Mouse (Mus musculus) gastrocnemius, postnatal 4 days (tissue): Measurements from ENCODE around the gene Ralgps1. TPM values are rescaled to one million over a fixed set of nuclear protein-coding genes. Genes with fewer than 3 reads are reported as not detected.
A peak's percentile ranks its signal among the peaks of the same experiment; 100 is the strongest.

Experiments used
- DNase-seq, 2 experiments: peaks; one replicate each; pipeline ENCODE4 v3.0.0; 2021 to 2022; ENCODE audit warnings: low spot score in 2 of 2, mixed read lengths in 2 of 2
- total RNA-seq, 2 experiments: library from RNA; stranded (reverse); gene quantifications; 2 replicates each; pipeline ENCODE4 v1.2.3; 2021

Gene Ralgps1
- total RNA-seq, 2 experiments from 2014 or later = 5.5 to 5.8 TPM

- DNase-seq = no peak
These were observed 82.4 kb downstream of the Ralgps1 start for GRCm38 (mm10) chr2:33288837-33289236.

- DNase-seq = no peak
These were observed 87.6 kb downstream of the Ralgps1 start for GRCm38 (mm10) chr2:33283674-33284073.

GRCm38 (mm10) chr2:33282877-33283276 lies 88.4 kb downstream of the Ralgps1 start:
- peak; percentile 51 to 80 for DNase-seq

- no peak for DNase-seq
These were observed 89.5 kb downstream of the Ralgps1 start for GRCm38 (mm10) chr2:33281807-33282206.

- DNase-seq = no peak
These were observed 90.8 kb downstream of the Ralgps1 start for GRCm38 (mm10) chr2:33280525-33280924.

- no peak for DNase-seq
These were observed 91.5 kb downstream of the Ralgps1 start for GRCm38 (mm10) chr2:33279758-33280157.

- no peak for DNase-seq
These were observed 96.4 kb downstream of the Ralgps1 start for GRCm38 (mm10) chr2:33274719-33275490.

GRCm38 (mm10) chr2:33272665-33273439 lies 98.4 kb downstream of the Ralgps1 start:
- no peak for DNase-seq

GRCm38 (mm10) chr2:33271511-33271910 lies 99.8 kb downstream of the Ralgps1 start:
- no peak for DNase-seq

- no peak for DNase-seq
These were observed 100.7 kb downstream of the Ralgps1 start for GRCm38 (mm10) chr2:33270569-33270968.

- no peak for DNase-seq
These were observed 102.2 kb downstream of the Ralgps1 start for GRCm38 (mm10) chr2:33269132-33269493.

GRCm38 (mm10) chr2:33268384-33269131 lies 102.7 kb downstream of the Ralgps1 start:
- no peak for DNase-seq

GRCm38 (mm10) chr2:33267075-33267474 lies 104.2 kb downstream of the Ralgps1 start:
- no peak for DNase-seq

- DNase-seq = no peak
These were observed 105.5 kb downstream of the Ralgps1 start for GRCm38 (mm10) chr2:33265793-33266192.

- DNase-seq = no peak
These were observed 109.8 kb downstream of the Ralgps1 start for GRCm38 (mm10) chr2:33261475-33261874.

GRCm38 (mm10) chr2:33260772-33261171 lies 110.5 kb downstream of the Ralgps1 start:
- DNase-seq = no peak

- DNase-seq = no peak
These were observed 114.3 kb downstream of the Ralgps1 start for GRCm38 (mm10) chr2:33256769-33257537.

- peak in 1 of 2 experiments; percentile 51 for DNase-seq
These were observed 116.8 kb downstream of the Ralgps1 start for GRCm38 (mm10) chr2:33254318-33254985.

GRCm38 (mm10) chr2:33253572-33254190 lies 117.6 kb downstream of the Ralgps1 start:
- DNase-seq = no peak

- no peak for DNase-seq
These were observed 118.5 kb downstream of the Ralgps1 start for GRCm38 (mm10) chr2:33252751-33253150.
